Mouse (Mus musculus) E14TG2a.4 (cell line): ENCODE results near the gene Rgs12.

ENCODE experiments used
- H3K27me3 ChIP-seq: 2 replicates; pipeline ENCODE4 v1.6.1; 2014; ENCODE audit warnings: low read length, control low read depth; ENCODE audit not compliant: insufficient read depth
- H3K36me3 ChIP-seq: 2 replicates; pipeline ENCODE4 v1.6.1; 2014; ENCODE audit warnings: low read length, control low read depth; ENCODE audit not compliant: insufficient read depth
- H3K4me1 ChIP-seq: replicated peaks from 2 replicates; pipeline ENCODE4 v1.6.1; 2014; ENCODE audit warnings: low read depth, low read length, control low read depth
- H3K4me3 ChIP-seq: replicated peaks from 2 replicates; pipeline ENCODE4 v1.5.1; 2014; ENCODE audit warnings: mild to moderate bottlenecking, low read length
- H3K9me3 ChIP-seq: 2 replicates; pipeline ENCODE4 v1.6.1; 2014; ENCODE audit warnings: low read length, control low read depth
- CTCF ChIP-seq: conservative IDR thresholded peaks from 2 replicates; pipeline ENCODE4 v1.5.1; 2014; ENCODE audit warnings: low read length
- NANOG ChIP-seq: IDR thresholded peaks from 2 replicates; pipeline ENCODE4 v1.6.1; 2014; ENCODE audit warnings: borderline replicate concordance, low read length, mixed read lengths
- POU5F1 ChIP-seq: IDR thresholded peaks from 2 replicates; pipeline ENCODE4 v1.6.1; 2014; ENCODE audit warnings: low read length, borderline replicate concordance

Rgs12 gene

DNA sequence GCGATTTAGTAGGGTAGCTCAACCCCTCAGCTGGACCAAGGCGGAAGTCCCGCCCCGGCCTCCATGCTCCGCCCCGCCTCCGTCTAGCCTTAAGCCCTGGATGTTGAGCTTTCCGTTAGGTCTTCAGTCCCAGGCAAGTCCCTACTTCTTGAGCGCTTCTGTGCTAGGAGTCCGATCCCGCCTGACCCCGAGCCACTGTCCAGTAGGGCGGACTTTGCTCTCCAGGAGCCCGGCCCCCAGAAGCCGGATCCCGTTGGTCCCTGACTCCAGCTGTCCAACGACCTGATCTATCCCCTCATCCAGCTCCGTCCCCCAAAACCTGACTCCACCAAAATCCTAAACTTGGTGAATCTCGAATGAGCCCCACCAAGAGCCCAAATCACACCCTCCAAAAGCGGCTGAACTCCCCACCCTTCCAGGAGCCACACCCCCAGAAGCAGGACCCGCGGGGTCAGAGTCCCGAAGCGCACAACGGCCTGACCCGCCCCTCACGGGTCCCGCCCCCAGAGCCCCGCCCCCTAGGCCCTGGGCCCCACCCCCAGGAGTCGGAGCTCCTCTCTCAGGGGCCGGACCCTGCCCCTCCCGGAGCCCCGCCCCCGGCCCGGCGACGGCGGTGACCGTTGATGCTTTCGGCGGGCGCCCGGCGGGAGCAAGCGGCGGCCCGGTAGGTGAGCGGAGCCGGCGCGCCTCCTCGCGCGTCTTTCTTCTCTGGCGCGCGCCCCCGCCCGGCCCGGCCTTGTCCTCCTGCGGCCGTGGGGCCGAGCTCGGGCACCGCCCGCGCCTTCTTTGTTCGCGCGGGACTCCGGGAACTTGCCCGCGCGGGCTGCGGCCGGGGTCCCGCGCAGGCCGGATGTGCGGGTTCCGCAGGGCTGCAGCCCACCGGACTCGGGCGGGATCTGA, at the start of gene Rgs12:
Gene Rgs12, plus strand, starts transcription at position 585 of the 900 bp plus-strand sequence.
- TF ChIP-seq CTCF (no peak), POU5F1 (no peak), NANOG (no peak)
- H3K27me3 ChIP-seq: peaks cover 20% of the 10 kb centered on the region
- H3K4me3 ChIP-seq: peak within 1 kb of the TSS; percentile 94
- no peaks in the 10 kb centered on the region for H3K9me3 ChIP-seq
- H3K4me1 ChIP-seq: peaks cover 15% of the 10 kb centered on the region
- no peaks in the 10 kb centered on the region for H3K36me3 ChIP-seq

GRCm38 (mm10) chr5:34899787-34900469, 49.3 kb upstream of the Rgs12 start:
- no peaks in the 10 kb centered on the region for H3K27me3 ChIP-seq
- no peaks in the 10 kb centered on the region for H3K9me3 ChIP-seq
- H3K4me3 ChIP-seq: no peak overlapping the region
- TF ChIP-seq POU5F1: no peak
- no peak for TF ChIP-seq CTCF
- no peak for TF ChIP-seq NANOG
- peaks cover 95% of the 10 kb centered on the region for H3K36me3 ChIP-seq
- peaks cover 15% of the 10 kb centered on the region for H3K4me1 ChIP-seq

DNA sequence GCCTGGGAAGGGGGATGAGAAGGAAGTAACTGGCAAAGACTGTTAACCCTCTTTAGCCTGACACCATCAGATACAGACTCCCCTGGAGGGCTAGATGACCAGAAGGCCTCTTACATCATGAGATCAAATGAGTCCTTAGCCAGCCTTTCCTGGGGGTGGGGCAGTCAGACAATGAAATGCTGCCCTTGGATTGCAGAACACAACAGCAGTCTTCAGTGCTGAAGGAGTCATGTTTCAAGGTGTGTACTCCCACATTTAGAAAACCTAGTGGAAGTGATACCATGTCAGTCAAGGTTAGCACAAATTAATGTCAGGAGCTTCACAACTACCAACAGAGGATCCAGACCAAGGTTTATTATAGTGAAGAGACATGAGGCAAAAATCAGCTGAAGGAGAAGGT, 46.9 kb upstream of the Rgs12 start:
- Histone ChIP-seq H3K9me3 (no peaks in the 10 kb centered on the region), H3K27me3 (no peaks in the 10 kb centered on the region), H3K36me3 (peaks cover 96% of the 10 kb centered on the region), H3K4me3 (no peak overlapping the region), H3K4me1 (peaks cover 15% of the 10 kb centered on the region)
- TF ChIP-seq POU5F1 (no peak), CTCF (no peak), NANOG (no peak)

GRCm38 (mm10) chr5:34902811-34903385, 46.3 kb upstream of the Rgs12 start:
- Histone ChIP-seq H3K36me3 (peaks cover 96% of the 10 kb centered on the region), H3K9me3 (no peaks in the 10 kb centered on the region), H3K4me1 (peaks cover 17% of the 10 kb centered on the region), H3K27me3 (no peaks in the 10 kb centered on the region), H3K4me3 (no peak overlapping the region)
- TF ChIP-seq CTCF (no peak), POU5F1 (no peak), NANOG (no peak)

- Histone ChIP-seq H3K36me3 (peaks cover 95% of the 10 kb centered on the region), H3K27me3 (no peaks in the 10 kb centered on the region), H3K9me3 (no peaks in the 10 kb centered on the region), H3K4me3 (no peak overlapping the region), H3K4me1 (peaks cover 33% of the 10 kb centered on the region)
- no peak for TF ChIP-seq POU5F1
- no peak for TF ChIP-seq CTCF
- TF ChIP-seq NANOG: no peak
Observed at GRCm38 (mm10) chr5:34904412-34904811, 44.8 kb upstream of the Rgs12 start.

DNA sequence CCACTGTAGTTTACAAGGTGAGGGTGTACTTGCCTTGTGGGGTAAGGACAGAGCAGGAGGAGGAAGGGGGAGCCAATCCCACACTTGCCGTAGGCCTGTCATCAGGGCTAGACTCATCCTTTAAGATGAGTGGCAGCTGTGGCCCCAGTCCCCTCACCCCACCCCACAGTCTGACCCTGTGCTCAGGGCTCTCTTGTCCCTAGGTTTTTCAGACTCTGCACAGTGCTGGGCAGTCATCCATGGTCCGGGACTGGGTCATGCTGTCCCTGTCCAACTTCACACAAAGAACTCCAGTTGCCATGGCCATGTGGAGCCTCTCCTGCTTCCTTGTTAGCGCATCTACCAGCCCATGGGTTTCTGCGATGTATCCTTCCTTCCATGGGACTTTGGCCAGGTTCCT, 42.0 kb upstream of the Rgs12 start:
- Histone ChIP-seq H3K4me1 (peaks cover 26% of the 10 kb centered on the region), H3K27me3 (no peaks in the 10 kb centered on the region), H3K36me3 (peaks cover 86% of the 10 kb centered on the region), H3K4me3 (no peak overlapping the region), H3K9me3 (no peaks in the 10 kb centered on the region)
- no peak for TF ChIP-seq CTCF

- TF ChIP-seq POU5F1 (no peak), NANOG (no peak), CTCF (no peak)
- no peaks in the 10 kb centered on the region for H3K9me3 ChIP-seq
Observed at GRCm38 (mm10) chr5:34907910-34908725, 41.1 kb upstream of the Rgs12 start, which contains the start of gene Msantd1. Gene Msantd1 (plus strand): TSS chr5:34908012.

DNA sequence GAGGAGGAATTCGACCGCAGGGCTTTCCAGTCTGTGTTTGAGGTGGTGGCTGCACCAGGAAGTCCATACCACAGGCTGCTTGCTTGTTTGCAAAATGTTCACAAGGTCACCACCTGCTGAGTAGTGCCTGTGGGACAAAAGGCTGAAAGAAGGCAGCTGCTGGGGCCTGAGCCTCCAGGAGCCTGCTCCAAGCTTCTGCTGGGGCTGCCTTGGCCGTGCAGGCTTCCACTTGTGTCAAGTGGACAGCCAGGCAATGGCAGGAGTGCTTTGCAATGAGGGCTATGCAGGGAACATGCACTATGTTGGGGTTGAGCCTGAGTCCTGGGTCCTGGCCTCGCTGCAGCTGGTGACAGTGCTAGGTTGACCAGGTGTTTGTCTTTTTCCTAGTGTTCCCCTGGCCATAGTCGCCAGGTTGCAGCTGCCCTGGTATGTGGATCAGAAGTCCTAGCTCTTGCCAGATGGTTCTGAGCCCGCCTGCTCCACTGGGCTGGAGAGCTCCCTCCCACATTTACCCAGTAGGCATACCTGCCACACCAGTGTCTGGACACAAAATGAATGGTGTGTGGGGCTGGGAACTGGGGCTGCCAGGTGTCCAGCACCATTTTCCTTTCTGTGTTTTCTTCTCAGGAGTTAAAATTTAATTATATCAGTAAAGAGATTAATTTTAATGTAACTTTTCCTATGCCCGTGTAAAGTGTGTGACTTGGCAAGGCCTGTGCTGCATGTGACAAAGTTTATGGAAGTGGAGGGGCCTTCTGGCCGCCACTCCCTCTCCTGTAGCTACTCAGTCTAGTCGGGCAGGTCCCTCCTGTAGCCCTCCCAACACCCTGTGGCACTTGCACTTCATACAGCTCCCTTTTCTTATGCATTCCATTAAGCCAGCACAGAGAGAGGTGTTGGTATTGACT, 40.3 kb upstream of the Rgs12 start:
- no peaks in the 10 kb centered on the region for H3K9me3 ChIP-seq

More at GRCm38 (mm10) chr5:34907910-34908725, 41.1 kb upstream of the Rgs12 start, which contains the start of gene Msantd1:
- Histone ChIP-seq H3K4me3 (no peak within 1 kb of the TSS), H3K4me1 (peaks cover 21% of the 10 kb centered on the region), H3K27me3 (no peaks in the 10 kb centered on the region), H3K36me3 (peaks cover 77% of the 10 kb centered on the region)

More for the DNA sequence above, 40.3 kb upstream of the Rgs12 start:
- no peaks in the 10 kb centered on the region for H3K27me3 ChIP-seq
- peaks cover 21% of the 10 kb centered on the region for H3K4me1 ChIP-seq
- peaks cover 70% of the 10 kb centered on the region for H3K36me3 ChIP-seq
- H3K4me3 ChIP-seq: no peak overlapping the region
- TF ChIP-seq CTCF (no peak), NANOG (no peak), POU5F1 (no peak)
